Mouse (Mus musculus): ENCODE measurements around the gene Porcn. TPM values are rescaled to one million over a fixed set of nuclear protein-coding genes. Genes with fewer than 3 reads are reported as not detected.

Porcn gene
- polyA plus RNA-seq, 1 experiment, result 5.3 TPM

DNA sequence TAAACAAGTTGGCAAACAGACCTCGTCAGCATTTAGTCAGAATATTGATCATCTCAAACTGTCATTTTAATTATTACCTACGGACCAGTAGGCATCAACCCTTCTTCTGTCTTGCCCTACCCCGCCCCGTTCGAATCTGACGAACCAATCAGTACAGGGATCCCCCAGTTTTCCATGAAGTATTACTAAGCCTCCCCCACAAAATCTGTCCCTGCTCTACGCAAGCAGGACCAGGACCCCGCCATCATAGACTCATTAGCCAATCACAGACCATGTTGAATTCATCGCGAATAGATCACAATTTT lies 13.0 kb downstream of the Porcn start, which contains the start of gene Ebp:
Gene Ebp (minus strand): TSS at position 94 of the 305 bp plus-strand sequence.
- DNase-seq, result no peak
- H3K4me1 ChIP-seq (replicated peaks; ENCODE audit: control insufficient read depth, insufficient read depth, low read length), result peaks cover 11% of the 10 kb centered on the region
- 9% methylated on average over 10 of the region's 10 CpGs for WGBS

DNA sequence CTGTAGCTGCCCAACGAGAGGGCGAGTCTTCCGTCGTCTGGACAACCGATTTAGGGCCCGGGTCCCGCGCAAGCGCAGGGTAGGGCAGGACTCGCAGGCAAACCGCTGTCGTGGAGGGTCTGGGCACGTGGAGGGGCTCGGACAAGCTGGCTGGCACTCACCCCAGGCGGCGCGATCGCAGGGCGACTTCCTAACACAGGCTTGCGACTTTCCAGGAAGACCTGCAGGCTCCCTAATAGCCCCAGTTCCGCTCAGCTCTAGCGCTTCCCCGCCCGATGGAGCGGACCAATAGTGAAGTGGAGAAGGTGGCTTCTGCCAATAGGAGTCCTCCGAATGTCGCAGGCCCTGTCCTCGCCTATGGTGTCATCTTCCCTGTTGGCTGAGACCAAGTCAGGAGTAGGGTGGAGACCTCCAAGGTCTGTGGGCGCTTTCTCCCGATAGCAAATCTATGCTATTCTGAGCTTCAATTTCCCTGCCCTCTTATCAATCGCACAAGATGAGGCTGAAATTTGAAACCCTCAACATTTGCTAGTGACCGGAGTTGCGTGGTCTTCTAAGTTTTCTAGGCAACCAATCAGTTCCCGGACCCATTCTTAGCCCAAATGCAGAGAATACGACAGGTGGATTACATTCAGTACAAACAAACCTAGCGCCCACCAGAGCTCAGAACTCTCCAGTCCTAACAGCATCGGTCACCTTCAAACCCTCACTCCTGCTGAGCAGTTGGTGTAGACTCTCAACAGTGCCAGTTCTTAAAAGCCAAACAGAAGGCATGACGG lies 13.5 kb downstream of the Porcn start:
- TF ChIP-seq POLR2A (IDR thresholded peaks at IDR 0.05; ENCODE audit: control insufficient read depth, extremely low read depth, insufficient read depth, low read length, poor library complexity) (peak; percentile 43; the same call in 1 of the 2 replicates), CTCF (IDR thresholded peaks at IDR 0.05; ENCODE audit: borderline replicate concordance, control insufficient read depth, extremely low read depth, insufficient read depth, low read length, poor library complexity) (no peak)
- WGBS, result 4% methylated on average over 34 of the region's 38 CpGs

More for the DNA sequence above, 13.0 kb downstream of the Porcn start, which contains the start of gene Ebp:
- H3K27me3 ChIP-seq (ENCODE audit: control insufficient read depth, insufficient read depth, low read length), result no peaks in the 10 kb centered on the region
- TF ChIP-seq POLR2A (IDR thresholded peaks at IDR 0.05; ENCODE audit: control insufficient read depth, extremely low read depth, insufficient read depth, low read length, poor library complexity) (no peak), CTCF (IDR thresholded peaks at IDR 0.05; ENCODE audit: borderline replicate concordance, control insufficient read depth, extremely low read depth, insufficient read depth, low read length, poor library complexity) (no peak)
- H3K4me3 ChIP-seq (ENCODE audit: control insufficient read depth, insufficient read depth, low read length), result peak within 1 kb of the TSS; percentile 95
- H3K27ac ChIP-seq (ENCODE audit: control insufficient read depth, insufficient read depth, low read length), result no peak within 1 kb of the TSS
- H3K36me3 ChIP-seq (ENCODE audit: control insufficient read depth, insufficient read depth, low read length), result no peaks in the 10 kb centered on the region

DNA sequence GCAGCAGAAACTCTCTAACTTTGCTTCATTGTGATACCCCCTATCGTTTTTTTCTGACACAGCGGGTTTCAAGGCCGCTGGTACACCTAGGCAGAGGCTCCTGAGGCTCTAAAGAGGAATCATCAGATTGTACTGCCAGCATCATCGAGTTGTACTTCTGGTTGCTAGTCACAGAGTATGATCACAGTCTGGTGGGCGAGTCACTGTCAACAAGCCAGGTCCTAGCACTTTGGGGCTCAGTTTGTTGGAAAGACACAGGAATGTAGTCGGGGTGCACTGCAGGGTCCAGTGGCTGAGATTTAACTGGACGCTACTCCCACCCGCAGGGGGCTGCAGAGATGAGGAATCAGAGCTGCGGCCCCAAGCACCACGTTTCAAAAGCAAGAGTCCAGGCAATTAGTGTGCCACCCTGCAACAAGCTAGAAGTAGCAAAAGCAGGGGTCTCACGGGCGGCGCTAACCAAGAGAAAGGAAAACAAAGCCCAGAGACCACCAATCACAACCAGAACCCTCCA lies 14.1 kb downstream of the Porcn start:
- Histone ChIP-seq H3K36me3 (ENCODE audit: control insufficient read depth, insufficient read depth, low read length) (no peaks in the 10 kb centered on the region), H3K4me3 (ENCODE audit: control insufficient read depth, insufficient read depth, low read length) (peak overlapping the region; percentile 95), H3K4me1 (replicated peaks; ENCODE audit: control insufficient read depth, insufficient read depth, low read length) (peaks cover 11% of the 10 kb centered on the region), H3K27ac (ENCODE audit: control insufficient read depth, insufficient read depth, low read length) (no peak overlapping the region), H3K27me3 (ENCODE audit: control insufficient read depth, insufficient read depth, low read length) (no peaks in the 10 kb centered on the region)
- WGBS, result under 1% methylated on average over 13 of the region's 13 CpGs
- TF ChIP-seq CTCF (IDR thresholded peaks at IDR 0.05; ENCODE audit: borderline replicate concordance, control insufficient read depth, extremely low read depth, insufficient read depth, low read length, poor library complexity) (no peak), POLR2A (IDR thresholded peaks at IDR 0.05; ENCODE audit: control insufficient read depth, extremely low read depth, insufficient read depth, low read length, poor library complexity) (no peak)
- no peak for DNase-seq

More for the DNA sequence above, 13.5 kb downstream of the Porcn start:
- peak overlapping the region; percentile 95 for H3K4me3 ChIP-seq (ENCODE audit: control insufficient read depth, insufficient read depth, low read length)
- peak; percentile 69 for DNase-seq
- no peaks in the 10 kb centered on the region for H3K27me3 ChIP-seq (ENCODE audit: control insufficient read depth, insufficient read depth, low read length)
- H3K36me3 ChIP-seq (ENCODE audit: control insufficient read depth, insufficient read depth, low read length), result no peaks in the 10 kb centered on the region
- no peak overlapping the region for H3K27ac ChIP-seq (ENCODE audit: control insufficient read depth, insufficient read depth, low read length)
- H3K4me1 ChIP-seq (replicated peaks; ENCODE audit: control insufficient read depth, insufficient read depth, low read length), result peaks cover 11% of the 10 kb centered on the region

DNA sequence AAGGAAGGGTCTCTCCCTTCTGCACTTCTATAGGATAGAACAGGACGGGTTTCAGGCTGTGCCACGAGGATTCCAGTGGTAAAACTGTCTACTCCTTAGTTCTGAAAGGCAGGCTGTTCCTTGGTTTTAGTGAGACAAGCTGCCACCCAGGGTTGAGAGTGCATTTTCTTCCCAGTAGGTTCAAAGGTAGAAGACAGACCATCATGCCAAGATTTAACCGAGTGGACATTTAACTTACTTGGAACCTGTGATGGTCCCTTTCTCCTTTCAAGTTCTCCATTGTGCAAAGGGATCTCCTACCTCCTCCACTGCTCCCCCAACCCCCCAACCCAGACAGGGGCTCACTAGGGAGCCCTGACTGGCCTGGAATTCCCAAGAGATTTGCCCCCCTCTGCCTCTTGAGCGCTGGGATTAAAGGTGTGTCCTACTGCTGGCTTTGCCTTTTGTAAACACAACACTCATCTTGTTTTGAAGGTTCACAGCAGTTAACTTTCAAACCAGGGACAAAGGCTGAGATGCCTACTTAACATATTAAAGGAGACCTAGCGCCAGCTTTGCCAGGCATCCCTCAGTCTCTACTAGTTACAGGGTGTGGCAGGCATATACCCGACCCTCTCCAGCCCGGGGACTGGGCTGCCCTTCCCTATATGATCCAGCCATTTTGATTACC lies 23.3 kb downstream of the Porcn start:
- WGBS, result 47% methylated on average over 7 of the region's 7 CpGs
- Histone ChIP-seq H3K27ac (ENCODE audit: control insufficient read depth, insufficient read depth, low read length) (no peak overlapping the region), H3K4me3 (ENCODE audit: control insufficient read depth, insufficient read depth, low read length) (no peak overlapping the region), H3K36me3 (ENCODE audit: control insufficient read depth, insufficient read depth, low read length) (peaks cover 9% of the 10 kb centered on the region; the same call in 1 of the 2 replicates), H3K4me1 (replicated peaks; ENCODE audit: control insufficient read depth, insufficient read depth, low read length) (no peaks in the 10 kb centered on the region), H3K27me3 (ENCODE audit: control insufficient read depth, insufficient read depth, low read length) (no peaks in the 10 kb centered on the region)
- TF ChIP-seq POLR2A (IDR thresholded peaks at IDR 0.05; ENCODE audit: control insufficient read depth, extremely low read depth, insufficient read depth, low read length, poor library complexity) (no peak), CTCF (IDR thresholded peaks at IDR 0.05; ENCODE audit: borderline replicate concordance, control insufficient read depth, extremely low read depth, insufficient read depth, low read length, poor library complexity) (no peak)
- DNase-seq, result no peak

DNA sequence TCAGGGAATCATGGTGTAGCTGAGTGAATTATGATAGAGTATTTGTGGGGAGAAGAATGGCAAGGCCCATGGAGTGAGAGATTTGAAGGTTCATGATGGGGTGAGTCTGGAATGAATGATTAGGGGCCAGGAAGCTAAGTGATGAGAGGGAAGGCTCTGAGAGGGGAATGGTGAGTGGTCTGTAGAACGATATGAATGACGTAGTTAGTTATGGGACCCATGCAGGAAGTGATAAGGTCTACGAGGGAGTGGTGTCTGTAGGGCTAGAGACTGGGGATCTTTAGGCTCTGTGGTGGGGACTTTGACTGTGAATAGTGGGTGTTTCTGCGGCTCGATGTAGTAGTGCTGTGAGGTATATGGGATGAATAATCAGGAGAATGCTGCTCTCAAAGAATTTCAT lies 26.7 kb downstream of the Porcn start:
- Histone ChIP-seq H3K4me3 (ENCODE audit: control insufficient read depth, insufficient read depth, low read length) (no peak overlapping the region), H3K36me3 (ENCODE audit: control insufficient read depth, insufficient read depth, low read length) (no peaks in the 10 kb centered on the region), H3K27me3 (ENCODE audit: control insufficient read depth, insufficient read depth, low read length) (no peaks in the 10 kb centered on the region), H3K4me1 (replicated peaks; ENCODE audit: control insufficient read depth, insufficient read depth, low read length) (no peaks in the 10 kb centered on the region), H3K27ac (ENCODE audit: control insufficient read depth, insufficient read depth, low read length) (no peak overlapping the region)
- 89% methylated on average over 5 of the region's 5 CpGs for WGBS
- no peak for DNase-seq
- no peak for TF ChIP-seq POLR2A (IDR thresholded peaks at IDR 0.05; ENCODE audit: control insufficient read depth, extremely low read depth, insufficient read depth, low read length, poor library complexity)
- no peak for TF ChIP-seq CTCF (IDR thresholded peaks at IDR 0.05; ENCODE audit: borderline replicate concordance, control insufficient read depth, extremely low read depth, insufficient read depth, low read length, poor library complexity)

DNA sequence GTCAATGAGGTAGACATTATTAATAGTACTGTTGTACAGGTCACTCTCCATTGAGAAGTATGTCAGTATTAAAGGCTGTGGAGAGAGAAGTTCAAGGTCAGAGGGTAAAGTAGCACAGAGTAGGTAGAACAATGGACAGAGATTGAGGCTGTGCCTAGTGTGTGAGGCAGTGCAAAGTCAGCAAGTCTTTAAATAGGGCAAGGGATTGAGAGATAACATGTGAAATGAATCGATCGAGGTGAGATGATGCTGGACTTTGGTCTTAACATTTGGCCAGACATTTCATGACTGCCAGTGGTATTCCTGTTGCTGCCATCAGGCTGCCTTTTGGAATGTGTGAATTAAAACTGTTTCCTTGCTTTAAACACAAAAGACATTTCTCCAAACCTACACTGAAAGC lies 27.5 kb downstream of the Porcn start:
- Histone ChIP-seq H3K27ac (ENCODE audit: control insufficient read depth, insufficient read depth, low read length) (no peak overlapping the region), H3K36me3 (ENCODE audit: control insufficient read depth, insufficient read depth, low read length) (no peaks in the 10 kb centered on the region), H3K4me3 (ENCODE audit: control insufficient read depth, insufficient read depth, low read length) (no peak overlapping the region), H3K4me1 (replicated peaks; ENCODE audit: control insufficient read depth, insufficient read depth, low read length) (no peaks in the 10 kb centered on the region), H3K27me3 (ENCODE audit: control insufficient read depth, insufficient read depth, low read length) (no peaks in the 10 kb centered on the region)
- DNase-seq, result no peak
- WGBS, result 100% methylated on average over 2 of the region's 2 CpGs
- TF ChIP-seq POLR2A (IDR thresholded peaks at IDR 0.05; ENCODE audit: control insufficient read depth, extremely low read depth, insufficient read depth, low read length, poor library complexity) (no peak), CTCF (IDR thresholded peaks at IDR 0.05; ENCODE audit: borderline replicate concordance, control insufficient read depth, extremely low read depth, insufficient read depth, low read length, poor library complexity) (no peak)
